Mouse (Mus musculus) cerebellum, adult 2 months (tissue): ENCODE data around the gene Ccna2. TPM values are rescaled to one million over a fixed set of nuclear protein-coding genes. Genes with fewer than 3 reads are reported as not detected.
A peak's percentile ranks its signal among the peaks of the same experiment; 100 is the strongest.
"Not testable (repeated sequence)": the region's sequence is repeated elsewhere in the genome, so short reads cannot be mapped to it uniquely, and the experiment has no call there.

Experiments used
- DNase-seq, 2 experiments: peaks; one replicate each; pipeline ENCODE4 v3.0.0; 2021
- H3K27ac ChIP-seq: fragments of 200-500 bp; 2 replicates; pipeline ENCODE4 v1.5.1; 2012; ENCODE audit warnings: low read length, control low read depth, inconsistent platforms; ENCODE audit not compliant: insufficient read depth
- H3K27me3 ChIP-seq: fragments of 200-500 bp; 2 replicates; pipeline ENCODE4 v1.6.1; 2012; ENCODE audit warnings: inconsistent platforms, mild to moderate bottlenecking, low read length, moderate library complexity; ENCODE audit not compliant: control insufficient read depth, insufficient read depth
- H3K4me1 ChIP-seq: fragments of 200-500 bp; 2 replicates; pipeline ENCODE4 v1.6.1; 2011; ENCODE audit warnings: low read length; ENCODE audit not compliant: control insufficient read depth, insufficient read depth
- H3K4me3 ChIP-seq: fragments of 200-500 bp; replicated peaks from 2 replicates; pipeline ENCODE3; 2011; ENCODE audit warnings: mild to moderate bottlenecking, low read depth, low read length, control low read depth; ENCODE audit not compliant: insufficient read depth
- CTCF ChIP-seq: fragments of 200-500 bp; IDR thresholded peaks from 2 replicates; pipeline ENCODE4 v1.5.1; 2011; ENCODE audit warnings: low read depth, mild to moderate bottlenecking, control low read depth, low read length, moderate library complexity, borderline replicate concordance; ENCODE audit not compliant: insufficient read depth
- POLR2A ChIP-seq: fragments of 200-500 bp; IDR thresholded peaks from 2 replicates; pipeline ENCODE4 v1.6.1; 2011; ENCODE audit warnings: low read length, control low read depth, borderline replicate concordance; ENCODE audit not compliant: insufficient read depth
- WGBS: fragments of 180-500 bp; shearing (Covaris S2); methylation state at CpG from one replicate; pipeline ENCODE4 v1.1.7; 2018; 5-methylcytosine and 5-hydroxymethylcytosine counted together
- polyA plus RNA-seq: library from polyadenylated mRNA; depleted of rRNA; stranded (reverse); fragments of >200 nt; gene quantifications from 2 replicates; pipeline ENCODE4 v1.2.3, GENCODE M21; 2012; rRNA removed

The Ccna2 gene
- 1.9 and 2.0 TPM in 2 replicates for polyA plus RNA-seq

GRCm38 (mm10) chr3:36571827-36572378 lies at the start of gene Ccna2:
Gene Ccna2 (minus strand): TSS chr3:36572150.
- no peaks in the 10 kb centered on the region for H3K4me1 ChIP-seq
- H3K27ac ChIP-seq: no peak within 1 kb of the TSS
- no peaks in the 10 kb centered on the region for H3K27me3 ChIP-seq
- TF ChIP-seq CTCF (peak; percentile 61), POLR2A (peak; percentile 71; the same call in 1 of the 2 replicates)
- H3K4me3 ChIP-seq: peak within 1 kb of the TSS; percentile 66
- WGBS: under 1% methylated on average over 60 of the region's 60 CpGs
- peak; percentile 97 to 98 for DNase-seq

GRCm38 (mm10) chr3:36618181-36618580 lies 46.2 kb upstream of the Ccna2 start:
- DNase-seq: no peak
- Histone ChIP-seq H3K4me3 (no peak overlapping the region), H3K4me1 (no peaks in the 10 kb centered on the region), H3K27ac (no peak overlapping the region), H3K27me3 (no peaks in the 10 kb centered on the region)
- 38% methylated on average over 7 of the region's 7 CpGs for WGBS
- TF ChIP-seq CTCF (no peak), POLR2A (no peak)

- Histone ChIP-seq H3K4me3 (peak overlapping the region; percentile 54), H3K27ac (no peak overlapping the region), H3K4me1 (no peaks in the 10 kb centered on the region; the same call in 1 of the 2 replicates), H3K27me3 (no peaks in the 10 kb centered on the region)
- DNase-seq: peak; percentile 32 to 48
- 45% methylated on average over 5 of the region's 5 CpGs for WGBS
- TF ChIP-seq CTCF: no peak
- no peak for TF ChIP-seq POLR2A
Measured at GRCm38 (mm10) chr3:36613908-36614255, 41.9 kb upstream of the Ccna2 start.

- WGBS: 1% methylated on average over 37 of the region's 38 CpGs
- peak within 1 kb of the TSS; percentile 54 for H3K4me3 ChIP-seq
- TF ChIP-seq POLR2A (peak; percentile 79), CTCF (no peak)
- DNase-seq: peak; percentile 92 to 93
- H3K27ac ChIP-seq: peak within 1 kb of the TSS; percentile 8; the same call in 1 of the 2 replicates
- H3K4me1 ChIP-seq: no peaks in the 10 kb centered on the region; the same call in 1 of the 2 replicates
- H3K27me3 ChIP-seq: no peaks in the 10 kb centered on the region
Measured at GRCm38 (mm10) chr3:36613202-36613907, 41.4 kb upstream of the Ccna2 start, which contains the start of gene Bbs7. Gene Bbs7 (minus strand): TSS chr3:36613477.

- no peaks in the 10 kb centered on the region for H3K27me3 ChIP-seq
- no peaks in the 10 kb centered on the region; the same call in 1 of the 2 replicates for H3K4me1 ChIP-seq
- TF ChIP-seq CTCF (no peak), POLR2A (no peak)
- WGBS: under 1% methylated on average over 6 of the region's 6 CpGs
- H3K27ac ChIP-seq: peak overlapping the region; percentile 8; the same call in 1 of the 2 replicates
- H3K4me3 ChIP-seq: peak overlapping the region; percentile 54
- no peak for DNase-seq
Measured at GRCm38 (mm10) chr3:36612687-36613086, 40.7 kb upstream of the Ccna2 start.

GRCm38 (mm10) chr3:36605894-36606783 lies 34.2 kb upstream of the Ccna2 start:
- Histone ChIP-seq H3K4me3 (no peak overlapping the region), H3K4me1 (no peaks in the 10 kb centered on the region), H3K27ac (no peak overlapping the region), H3K27me3 (no peaks in the 10 kb centered on the region)
- TF ChIP-seq CTCF (no peak), POLR2A (no peak)
- no peak for DNase-seq
- WGBS: 87% methylated on average over 7 of the region's 7 CpGs

- not testable (repeated sequence) for DNase-seq, H3K4me3 ChIP-seq, H3K4me1 ChIP-seq, H3K27me3 ChIP-seq, H3K27ac ChIP-seq
- 92% methylated on average over 9 of the region's 9 CpGs for WGBS
Measured at GRCm38 (mm10) chr3:36599773-36600172, 27.8 kb upstream of the Ccna2 start.
